Mouse (Mus musculus): ENCODE measurements around the gene Gzmk. TPM values are rescaled to one million over a fixed set of nuclear protein-coding genes. Genes with fewer than 3 reads are reported as not detected.

Gene Gzmk
- polyA plus RNA-seq, 1 experiment, result 0.24 TPM

Other genes starting within 250 kb of the Gzmk start
- 2.6 and 2.9 TPM in 2 replicates for gene Ccno, start 238.1 kb downstream of the Gzmk start, polyA plus RNA-seq (2012; rRNA removed)
- gene Mcidas, start 232.1 kb downstream of the Gzmk start, polyA plus RNA-seq (2012; rRNA removed), result 0.19 and 0.26 TPM in 2 replicates
- 0.06 and 0.19 TPM in 2 replicates for gene Cdc20b, start 190.8 kb downstream of the Gzmk start, polyA plus RNA-seq (2012; rRNA removed)
- 12.8 and 13.4 TPM in 2 replicates for gene Gpx8, start 179.5 kb downstream of the Gzmk start, polyA plus RNA-seq (2012; rRNA removed)
- not detected in 2 replicates for gene Gzma, start 124.9 kb downstream of the Gzmk start, polyA plus RNA-seq (2012; rRNA removed)
- 0.44 and 0.56 TPM in 2 replicates for gene Esm1, start 16.2 kb downstream of the Gzmk start, polyA plus RNA-seq (2012; rRNA removed)
- 1.6 and 1.8 TPM in 2 replicates for gene BC067074, start 67.3 kb upstream of the Gzmk start, polyA plus RNA-seq (2012; rRNA removed)

All from frontal cortex, adult 2 months (tissue).